Comparison of ENCODE assay signal across 8 mouse cellular contexts in genomic region chr1:65177452-65177851, GRCm38 (mm10). TPM values are rescaled to one million over a fixed set of nuclear protein-coding genes. Genes with fewer than 3 reads are reported as not detected.
DNase-seq lines count a peak whose midpoint lies in the region; ATAC-seq and TF ChIP-seq lines count a peak whose summit lies in the region.

No protein-coding gene starts in this region.

- H3K36me3 ChIP-seq in neural tube, embryonic 11.5 days (ENCODE audit: control insufficient read depth, insufficient read depth, low read length), result peaks cover 2% of the 10 kb centered on the region; the same call in 1 of the 2 replicates
- H3K36me3 ChIP-seq in heart, postnatal 0 days (replicated peaks; ENCODE audit: control insufficient read depth, insufficient read depth, low read length), result peaks cover 20% of the 10 kb centered on the region
- 0 out of 2 replicates have a peak, but pooled peaks cover 6% of the 10 kb centered on the region for H3K36me3 ChIP-seq in lung, postnatal 0 days (ENCODE audit: insufficient read depth, low read length)

- H3K4me1 ChIP-seq in neural tube, embryonic 11.5 days (ENCODE audit: control insufficient read depth, insufficient read depth, low read length), result peaks cover 4% of the 10 kb centered on the region; the same call in 1 of the 2 replicates
- peaks cover 9% of the 10 kb centered on the region; the same call in 1 of the 2 replicates for H3K4me1 ChIP-seq in heart, postnatal 0 days (ENCODE audit: control insufficient read depth, insufficient read depth)
- no peaks in the 10 kb centered on the region; the same call in 1 of the 2 replicates for H3K4me1 ChIP-seq in lung, postnatal 0 days (ENCODE audit: insufficient read depth, low read depth, low read length)

- no peak for TF ChIP-seq CTCF in heart, postnatal 0 days (IDR thresholded peaks at IDR 0.05; ENCODE audit: low read depth)
- TF ChIP-seq CTCF in lung, postnatal 0 days (IDR thresholded peaks at IDR 0.05), result no peak

- peak overlapping the region; percentile 49 for H3K4me2 ChIP-seq in neural tube, embryonic 11.5 days (ENCODE audit: low read depth)
- H3K4me2 ChIP-seq in heart, postnatal 0 days (ENCODE audit: low read depth, low read length), result peak overlapping the region; percentile 87
- H3K4me2 ChIP-seq in lung, postnatal 0 days (replicated peaks; ENCODE audit: low read depth, low read length), result peak overlapping the region; percentile 83

- H3K9ac ChIP-seq in neural tube, embryonic 11.5 days (ENCODE audit: low read length), result no peak overlapping the region
- 0 out of 2 replicates have a peak overlapping the region, but pooled peaks have one; percentile 27 for H3K9ac ChIP-seq in heart, postnatal 0 days (replicated peaks; ENCODE audit: low read depth, low read length)
- H3K9ac ChIP-seq in lung, postnatal 0 days (replicated peaks; ENCODE audit: low read depth), result no peak overlapping the region

- TF ChIP-seq EP300 in heart, postnatal 0 days (IDR thresholded peaks at IDR 0.05; ENCODE audit: low read depth), result no peak
- TF ChIP-seq EP300 in lung, postnatal 0 days (IDR thresholded peaks at IDR 0.05), result no peak

- no peaks in the 10 kb centered on the region for H3K27me3 ChIP-seq in neural tube, embryonic 11.5 days (ENCODE audit: control insufficient read depth, insufficient read depth, low read length)
- H3K27me3 ChIP-seq in heart, postnatal 0 days (ENCODE audit: control insufficient read depth, insufficient read depth, low read length), result no peaks in the 10 kb centered on the region
- no peaks in the 10 kb centered on the region for H3K27me3 ChIP-seq in lung, postnatal 0 days (replicated peaks; ENCODE audit: insufficient read depth, low read length)

- peak overlapping the region; percentile 52 for H3K4me3 ChIP-seq in neural tube, embryonic 11.5 days (ENCODE audit: low read depth, low read length)
- H3K4me3 ChIP-seq in heart, postnatal 0 days (ENCODE audit: low read depth, low read length), result peak overlapping the region; percentile 81
- H3K4me3 ChIP-seq in lung, postnatal 0 days (ENCODE audit: low read depth, low read length), result peak overlapping the region; percentile 72

- 82% methylated on average over 3 of the region's 3 CpGs for WGBS in neural tube, embryonic 11.5 days
- WGBS in heart, postnatal 0 days, result 40% methylated on average over 3 of the region's 3 CpGs
- 11% methylated on average over 3 of the region's 3 CpGs for WGBS in lung, postnatal 0 days

- no peaks in the 10 kb centered on the region for H3K9me3 ChIP-seq in neural tube, embryonic 11.5 days (ENCODE audit: control insufficient read depth, low read length)
- no peaks in the 10 kb centered on the region for H3K9me3 ChIP-seq in heart, postnatal 0 days (replicated peaks; ENCODE audit: control insufficient read depth, low read length)
- no peaks in the 10 kb centered on the region for H3K9me3 ChIP-seq in lung, postnatal 0 days (ENCODE audit: low read length)

- no peak for DNase-seq in neural tube, embryonic 11.5 days (ENCODE audit: low spot score)
- no peak for DNase-seq in neural tube, embryonic 10.5 days (ENCODE audit: extremely low spot score, low spot score)
- no peak for DNase-seq in heart, postnatal 0 days (ENCODE audit: low spot score)
- DNase-seq in lung, postnatal 0 days (ENCODE audit: low spot score), result peak; percentile 84
- no peak for DNase-seq in embryo, embryonic 10.5 days (ENCODE audit: low spot score)
- no peak for DNase-seq in urinary bladder, postnatal 25 days (ENCODE audit: low spot score)
- no peak for DNase-seq in right cerebral cortex, postnatal 10 days (ENCODE audit: low spot score in 2 of 2)
- DNase-seq in Muller cell, postnatal 12 days (ENCODE audit: inconsistent ontology term), result no peak

- no peak overlapping the region for H3K27ac ChIP-seq in neural tube, embryonic 11.5 days (ENCODE audit: low read depth, low read length)
- H3K27ac ChIP-seq in heart, postnatal 0 days (ENCODE audit: low read depth), result peak overlapping the region; percentile 95; the same call in 1 of the 2 replicates
- H3K27ac ChIP-seq in lung, postnatal 0 days (ENCODE audit: low read length), result peak overlapping the region; percentile 95

- no peak for ATAC-seq in neural tube, embryonic 11.5 days (ENCODE audit: insufficient read depth, low FRiP score, low TSS enrichment)
- ATAC-seq in heart, postnatal 0 days (ENCODE audit: insufficient read depth, low read depth), result no peak
- no peak for ATAC-seq in lung, postnatal 0 days

RNA-seq across cellular contexts. Expression of gene Idh1, which starts 8.8 kb away (rescaled TPM):
- 405 and 436 TPM in 2 replicates for polyA plus RNA-seq in neural tube, embryonic 11.5 days (2014; fragmentation: Nextera tagmentation; extraction: Ambion mirVana)
- 37.6 and 39.7 TPM in 2 replicates for total RNA-seq in heart, postnatal 0 days (2014; rRNA removed; ENCODE audit: low replicate concordance)
- 58.5 and 60.5 TPM in 2 replicates for polyA plus RNA-seq in heart, postnatal 0 days (2015; fragmentation: Nextera tagmentation; extraction: Ambion mirVana)
- 141 and 143 TPM in 2 replicates for polyA plus RNA-seq in lung, postnatal 0 days (2015; fragmentation: Nextera tagmentation; extraction: Ambion mirVana)

RNA-seq across cellular contexts. Expression of gene Pikfyve, which starts 9.0 kb away (rescaled TPM):
- polyA plus RNA-seq in neural tube, embryonic 11.5 days (2014; fragmentation: Nextera tagmentation; extraction: Ambion mirVana), result 20.6 TPM in 2 replicates
- total RNA-seq in heart, postnatal 0 days (2014; rRNA removed; ENCODE audit: low replicate concordance), result 18.1 and 36.6 TPM in 2 replicates
- 3.0 and 3.4 TPM in 2 replicates for polyA plus RNA-seq in heart, postnatal 0 days (2015; fragmentation: Nextera tagmentation; extraction: Ambion mirVana)
- 6.4 and 6.9 TPM in 2 replicates for polyA plus RNA-seq in lung, postnatal 0 days (2015; fragmentation: Nextera tagmentation; extraction: Ambion mirVana)

RNA-seq across cellular contexts. Expression of gene D630023F18Rik, which starts 54.4 kb away (rescaled TPM):
- polyA plus RNA-seq in neural tube, embryonic 11.5 days (2014; fragmentation: Nextera tagmentation; extraction: Ambion mirVana), result 0.18 TPM in 1 of 2 replicates, not detected in the other
- not detected in 2 replicates for total RNA-seq in heart, postnatal 0 days (2014; rRNA removed; ENCODE audit: low replicate concordance)
- 0.11 TPM in 1 of 2 replicates, not detected in the other for polyA plus RNA-seq in heart, postnatal 0 days (2015; fragmentation: Nextera tagmentation; extraction: Ambion mirVana)
- polyA plus RNA-seq in lung, postnatal 0 days (2015; fragmentation: Nextera tagmentation; extraction: Ambion mirVana), result 0.10 TPM in 1 of 2 replicates, not detected in the other

RNA-seq across cellular contexts. Expression of gene Gm28845, which starts 58.1 kb away (rescaled TPM):
- not detected in 2 replicates for polyA plus RNA-seq in neural tube, embryonic 11.5 days (2014; fragmentation: Nextera tagmentation; extraction: Ambion mirVana)
- not detected in 2 replicates for total RNA-seq in heart, postnatal 0 days (2014; rRNA removed; ENCODE audit: low replicate concordance)
- not detected in 2 replicates for polyA plus RNA-seq in heart, postnatal 0 days (2015; fragmentation: Nextera tagmentation; extraction: Ambion mirVana)
- not detected in 2 replicates for polyA plus RNA-seq in lung, postnatal 0 days (2015; fragmentation: Nextera tagmentation; extraction: Ambion mirVana)
